Mouse (Mus musculus): ENCODE results near the gene Itgb1. TPM values are rescaled to one million over a fixed set of nuclear protein-coding genes. Genes with fewer than 3 reads are reported as not detected.
A peak's percentile ranks its signal among the peaks of the same experiment; 100 is the strongest.

Gene Itgb1
- polyA plus RNA-seq, 1 experiment from 2014 or later: 346 TPM

- 70% methylated on average over 3 of the region's 3 CpGs for WGBS
- ATAC-seq (ENCODE audit: low read depth): no peak
- DNase-seq (ENCODE audit: low spot score): no peak
- H3K9ac ChIP-seq (ENCODE audit: low read depth, low read length): no peak overlapping the region
- H3K4me3 ChIP-seq (ENCODE audit: low read depth, low read length): no peak overlapping the region
- H3K4me2 ChIP-seq (ENCODE audit: low read depth, low read length): no peak overlapping the region
- no peaks in the 10 kb centered on the region for H3K36me3 ChIP-seq (ENCODE audit: control insufficient read depth, insufficient read depth, low read length)
- no peaks in the 10 kb centered on the region for H3K27me3 ChIP-seq (replicated peaks; ENCODE audit: control insufficient read depth, insufficient read depth, low read length)
- no peaks in the 10 kb centered on the region for H3K4me1 ChIP-seq (ENCODE audit: control insufficient read depth, insufficient read depth, low read length)
- 0 out of 2 replicates have a peak, but pooled peaks cover 4% of the 10 kb centered on the region for H3K9me3 ChIP-seq (ENCODE audit: control insufficient read depth, low read length)
- H3K27ac ChIP-seq (replicated peaks; ENCODE audit: low read depth, low read length): no peak overlapping the region
Measured at GRCm38 (mm10) chr8:128675848-128676629, 9.4 kb upstream of the Itgb1 start.

- ATAC-seq (ENCODE audit: low read depth) (peak; percentile 62; the same call in 1 of the 2 replicates), DNase-seq (ENCODE audit: low spot score) (peak; percentile 79)
- H3K27ac ChIP-seq (replicated peaks; ENCODE audit: low read depth, low read length): peak overlapping the region; percentile 70
- no peaks in the 10 kb centered on the region for H3K36me3 ChIP-seq (ENCODE audit: control insufficient read depth, insufficient read depth, low read length)
- H3K4me2 ChIP-seq (ENCODE audit: low read depth, low read length): no peak overlapping the region
- no peak overlapping the region for H3K4me3 ChIP-seq (ENCODE audit: low read depth, low read length)
- WGBS: 49% methylated on average over 2 of the region's 2 CpGs
- 0 out of 2 replicates have a peak overlapping the region, but pooled peaks have one; percentile 25 for H3K9ac ChIP-seq (ENCODE audit: low read depth, low read length)
- no peaks in the 10 kb centered on the region for H3K27me3 ChIP-seq (replicated peaks; ENCODE audit: control insufficient read depth, insufficient read depth, low read length)
- 0 out of 2 replicates have a peak, but pooled peaks cover 3% of the 10 kb centered on the region for H3K4me1 ChIP-seq (ENCODE audit: control insufficient read depth, insufficient read depth, low read length)
- H3K9me3 ChIP-seq (ENCODE audit: control insufficient read depth, low read length): 0 out of 2 replicates have a peak, but pooled peaks cover 4% of the 10 kb centered on the region
Measured at GRCm38 (mm10) chr8:128679909-128680308, 5.5 kb upstream of the Itgb1 start.

- H3K27ac ChIP-seq (replicated peaks; ENCODE audit: low read depth, low read length): peak overlapping the region; percentile 70; the same call in 1 of the 2 replicates
- no peaks in the 10 kb centered on the region for H3K27me3 ChIP-seq (replicated peaks; ENCODE audit: control insufficient read depth, insufficient read depth, low read length)
- H3K4me2 ChIP-seq (ENCODE audit: low read depth, low read length): no peak overlapping the region
- H3K9me3 ChIP-seq (ENCODE audit: control insufficient read depth, low read length): 0 out of 2 replicates have a peak, but pooled peaks cover 4% of the 10 kb centered on the region
- no peak overlapping the region for H3K9ac ChIP-seq (ENCODE audit: low read depth, low read length)
- WGBS: 83% methylated on average over 2 of the region's 2 CpGs
- no peaks in the 10 kb centered on the region for H3K36me3 ChIP-seq (ENCODE audit: control insufficient read depth, insufficient read depth, low read length)
- ATAC-seq (ENCODE audit: low read depth) (no peak), DNase-seq (ENCODE audit: low spot score) (no peak)
- H3K4me3 ChIP-seq (ENCODE audit: low read depth, low read length): no peak overlapping the region
- 0 out of 2 replicates have a peak, but pooled peaks cover 3% of the 10 kb centered on the region for H3K4me1 ChIP-seq (ENCODE audit: control insufficient read depth, insufficient read depth, low read length)
Measured at GRCm38 (mm10) chr8:128680548-128681325, 4.7 kb upstream of the Itgb1 start.

- Histone ChIP-seq H3K9ac (ENCODE audit: low read depth, low read length) (no peak overlapping the region), H3K4me2 (ENCODE audit: low read depth, low read length) (no peak overlapping the region), H3K9me3 (ENCODE audit: control insufficient read depth, low read length) (no peaks in the 10 kb centered on the region), H3K27me3 (replicated peaks; ENCODE audit: control insufficient read depth, insufficient read depth, low read length) (no peaks in the 10 kb centered on the region), H3K36me3 (ENCODE audit: control insufficient read depth, insufficient read depth, low read length) (no peaks in the 10 kb centered on the region), H3K27ac (replicated peaks; ENCODE audit: low read depth, low read length) (no peak overlapping the region), H3K4me3 (ENCODE audit: low read depth, low read length) (no peak overlapping the region), H3K4me1 (ENCODE audit: control insufficient read depth, insufficient read depth, low read length) (peaks cover 3% of the 10 kb centered on the region; the same call in 1 of the 2 replicates)
- DNase-seq (ENCODE audit: low spot score) (no peak), ATAC-seq (ENCODE audit: low read depth) (no peak)
- 85% methylated on average over 3 of the region's 3 CpGs for WGBS
Measured at GRCm38 (mm10) chr8:128681970-128682369, 3.5 kb upstream of the Itgb1 start.

- DNase-seq (ENCODE audit: low spot score) (peak; percentile 54), ATAC-seq (ENCODE audit: low read depth) (peak; percentile 74)
- Histone ChIP-seq H3K4me3 (ENCODE audit: low read depth, low read length) (peak overlapping the region; percentile 94), H3K4me2 (ENCODE audit: low read depth, low read length) (peak overlapping the region; percentile 83), H3K36me3 (ENCODE audit: control insufficient read depth, insufficient read depth, low read length) (no peaks in the 10 kb centered on the region), H3K9ac (ENCODE audit: low read depth, low read length) (peak overlapping the region; percentile 100), H3K4me1 (ENCODE audit: control insufficient read depth, insufficient read depth, low read length) (peaks cover 8% of the 10 kb centered on the region), H3K9me3 (ENCODE audit: control insufficient read depth, low read length) (no peaks in the 10 kb centered on the region), H3K27ac (replicated peaks; ENCODE audit: low read depth, low read length) (peak overlapping the region; percentile 99), H3K27me3 (replicated peaks; ENCODE audit: control insufficient read depth, insufficient read depth, low read length) (no peaks in the 10 kb centered on the region)
- WGBS: 10% methylated on average over 25 of the region's 25 CpGs
Measured at GRCm38 (mm10) chr8:128684609-128685506, 596 bp upstream of the Itgb1 start.

GRCm38 (mm10) chr8:128686429-128686990 is 1.1 kb downstream of the Itgb1 start:
- Histone ChIP-seq H3K9me3 (ENCODE audit: control insufficient read depth, low read length) (no peaks in the 10 kb centered on the region), H3K9ac (ENCODE audit: low read depth, low read length) (peak overlapping the region; percentile 100), H3K4me1 (ENCODE audit: control insufficient read depth, insufficient read depth, low read length) (peaks cover 10% of the 10 kb centered on the region), H3K4me3 (ENCODE audit: low read depth, low read length) (peak overlapping the region; percentile 94), H3K4me2 (ENCODE audit: low read depth, low read length) (peak overlapping the region; percentile 83), H3K27me3 (replicated peaks; ENCODE audit: control insufficient read depth, insufficient read depth, low read length) (no peaks in the 10 kb centered on the region), H3K27ac (replicated peaks; ENCODE audit: low read depth, low read length) (peak overlapping the region; percentile 99), H3K36me3 (ENCODE audit: control insufficient read depth, insufficient read depth, low read length) (no peaks in the 10 kb centered on the region)
- DNase-seq (ENCODE audit: low spot score): peak; percentile 10
- 0% methylated on average over 2 of the region's 2 CpGs for WGBS
- no peak for ATAC-seq (ENCODE audit: low read depth)

GRCm38 (mm10) chr8:128688679-128689078 is 3.2 kb downstream of the Itgb1 start:
- no peak overlapping the region for H3K27ac ChIP-seq (replicated peaks; ENCODE audit: low read depth, low read length)
- DNase-seq (ENCODE audit: low spot score) (no peak), ATAC-seq (ENCODE audit: low read depth) (no peak)
- H3K9ac ChIP-seq (ENCODE audit: low read depth, low read length): no peak overlapping the region
- no peaks in the 10 kb centered on the region for H3K27me3 ChIP-seq (replicated peaks; ENCODE audit: control insufficient read depth, insufficient read depth, low read length)
- H3K36me3 ChIP-seq (ENCODE audit: control insufficient read depth, insufficient read depth, low read length): no peaks in the 10 kb centered on the region
- H3K9me3 ChIP-seq (ENCODE audit: control insufficient read depth, low read length): no peaks in the 10 kb centered on the region
- H3K4me2 ChIP-seq (ENCODE audit: low read depth, low read length): no peak overlapping the region
- H3K4me3 ChIP-seq (ENCODE audit: low read depth, low read length): no peak overlapping the region
- WGBS: 84% methylated on average over 3 of the region's 3 CpGs
- peaks cover 10% of the 10 kb centered on the region for H3K4me1 ChIP-seq (ENCODE audit: control insufficient read depth, insufficient read depth, low read length)

GRCm38 (mm10) chr8:128690056-128690455 is 4.6 kb downstream of the Itgb1 start:
- Histone ChIP-seq H3K36me3 (ENCODE audit: control insufficient read depth, insufficient read depth, low read length) (no peaks in the 10 kb centered on the region), H3K4me2 (ENCODE audit: low read depth, low read length) (no peak overlapping the region), H3K9ac (ENCODE audit: low read depth, low read length) (no peak overlapping the region), H3K9me3 (ENCODE audit: control insufficient read depth, low read length) (no peaks in the 10 kb centered on the region), H3K27ac (replicated peaks; ENCODE audit: low read depth, low read length) (no peak overlapping the region), H3K4me3 (ENCODE audit: low read depth, low read length) (no peak overlapping the region), H3K27me3 (replicated peaks; ENCODE audit: control insufficient read depth, insufficient read depth, low read length) (no peaks in the 10 kb centered on the region), H3K4me1 (ENCODE audit: control insufficient read depth, insufficient read depth, low read length) (peaks cover 10% of the 10 kb centered on the region)
- WGBS: 77% methylated on average over 1 of the region's 1 CpGs
- no peak for ATAC-seq (ENCODE audit: low read depth)
- DNase-seq (ENCODE audit: low spot score): no peak

Data from embryonic facial prominence, embryonic 14.5 days (tissue).